Comparison of ENCODE assay signal across 12 mouse cellular contexts in the genomic region with DNA sequence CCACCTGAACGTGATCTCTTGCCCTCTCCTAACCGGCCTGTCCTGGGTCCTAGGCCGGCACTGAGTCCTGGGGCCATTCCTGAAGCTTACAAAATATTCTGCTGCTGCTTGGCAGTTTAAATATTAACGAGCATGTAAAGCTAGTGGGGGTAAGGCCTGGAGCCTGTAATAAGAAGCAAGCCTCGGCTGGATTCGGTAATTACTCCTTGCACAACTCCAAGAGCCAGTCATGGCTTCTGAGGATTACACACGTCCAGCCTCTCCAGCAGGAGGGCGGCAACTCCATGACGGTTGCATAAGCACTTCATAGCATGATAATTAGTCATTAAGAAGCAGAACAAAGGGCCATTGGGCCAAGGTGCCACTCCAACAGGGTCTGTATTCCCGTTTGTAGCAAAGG. TPM values are rescaled to one million over a fixed set of nuclear protein-coding genes. Genes with fewer than 3 reads are reported as not detected.
DNase-seq lines count a peak whose midpoint lies in the region; ATAC-seq and TF ChIP-seq lines count a peak whose summit lies in the region.
"Had no signal": no experiment of that assay in that cellular context is flagged by ENCODE, and none has a peak within 500 bp of the region (broad histone marks: within the 10 kb centered on the region; RNA-seq: fewer than 3 reads in every experiment).

No protein-coding gene starts in this region.

- WGBS in lung, embryonic 16.5 days, result 59% methylated on average over 10 of the region's 10 CpGs

- no peaks in the 10 kb centered on the region for H3K9me3 ChIP-seq in lung, embryonic 16.5 days (ENCODE audit: control insufficient read depth, low read length)

- no peaks in the 10 kb centered on the region for H3K27me3 ChIP-seq in Patski
- no peaks in the 10 kb centered on the region for H3K27me3 ChIP-seq in lung, embryonic 16.5 days (ENCODE audit: control insufficient read depth, insufficient read depth, low read depth, low read length)

- H3K4me2 ChIP-seq in lung, embryonic 16.5 days (ENCODE audit: low read depth, low read length), result no peak overlapping the region

- H3K36me3 ChIP-seq in lung, embryonic 16.5 days (ENCODE audit: control insufficient read depth, insufficient read depth, low read length), result no peaks in the 10 kb centered on the region

- CTCF ChIA-PET in Patski (lab: Charles Lee), result interaction anchor here (0.9 to 1.4 kb wide), 4 partner anchors 9 to 138 kb away, joined by 3 to 5 read pairs (median 4); a partner anchor contains a TSS

- intact Hi-C loops in gastrocnemius, postnatal 36 days (cut with DNase I), result no loop called here

- no peaks in the 10 kb centered on the region for H3K4me1 ChIP-seq in lung, embryonic 16.5 days (replicated peaks; ENCODE audit: control insufficient read depth, insufficient read depth, low read length)

- no peak for TF ChIP-seq CTCF in Patski (IDR thresholded peaks at IDR 0.05)

- no peak overlapping the region for H3K27ac ChIP-seq in lung, embryonic 16.5 days (ENCODE audit: low read length)

- peak; percentile 99 for ATAC-seq in Patski
- peak; percentile 61 for ATAC-seq in lung, embryonic 16.5 days (ENCODE audit: low read depth)

- in situ Hi-C loops in Patski (cut with MboI; ENCODE audit: low pct_unique_long_range_greater_than_20kb), result no loop called here

- POLR2A ChIA-PET in Patski (lab: Charles Lee), result interaction anchor here (0.5 to 0.6 kb wide), 2 partner anchors 56 to 302 kb away, joined by 3 to 4 read pairs; no protein-coding TSS in a partner anchor

- DNase-seq in 3134 (ENCODE audit: extremely low read depth, insufficient read length, low spot score) (peak; percentile 52), Patski (ENCODE audit: low read depth, low spot score) (peak; percentile 93)
- DNase-seq in kidney, adult 9 months, result peak; percentile 74
- DNase-seq in testis, postnatal 14 days (ENCODE audit: low spot score), result no peak
- no peak for DNase-seq in gastrocnemius, postnatal 36 days
- no peak for DNase-seq in right cerebral cortex, adult 2 months (ENCODE audit: low spot score in 2 of 2)
- DNase-seq: heart, postnatal 36 days; layer of hippocampus, postnatal 36 days; right cerebral cortex, adult 18-20 months; thymus, postnatal 36 days had no signal

- no peak overlapping the region for H3K9ac ChIP-seq in lung, embryonic 16.5 days (ENCODE audit: low read length)

- no peak overlapping the region for H3K4me3 ChIP-seq in lung, embryonic 16.5 days (ENCODE audit: low read length)

RNA-seq across cellular contexts. Expression of a gene that starts 19.3 kb away (rescaled TPM):
- polyA plus RNA-seq in Patski (2021), result not detected
- polyA plus RNA-seq in lung, embryonic 16.5 days (2015; fragmentation: Nextera tagmentation; extraction: Ambion mirVana), result not detected in 2 replicates
- not detected for total RNA-seq in gastrocnemius, postnatal 36 days (2021)
- total RNA-seq: MEL had no signal

RNA-seq across cellular contexts. Expression of a gene that starts 22.5 kb away (rescaled TPM):
- polyA plus RNA-seq in Patski (2021), result 2.3 TPM
- polyA plus RNA-seq in lung, embryonic 16.5 days (2015; fragmentation: Nextera tagmentation; extraction: Ambion mirVana), result 0.79 and 0.88 TPM in 2 replicates
- not detected for total RNA-seq in gastrocnemius, postnatal 36 days (2021)
- total RNA-seq: MEL had no signal

RNA-seq across cellular contexts. Expression of a gene that starts 47.2 kb away (rescaled TPM):
- polyA plus RNA-seq in Patski (2021), result 3.8 TPM
- 19.4 and 22.9 TPM in 2 replicates for polyA plus RNA-seq in lung, embryonic 16.5 days (2015; fragmentation: Nextera tagmentation; extraction: Ambion mirVana)
- total RNA-seq in gastrocnemius, postnatal 36 days (2021), result not detected
- total RNA-seq: MEL had no signal

Comparison
In these comparisons a context has a peak if more than half of its experiments do, and no peak if none do; other contexts are left out.
1. DNase-seq: peak in 3134 (single experiment), Patski (single experiment) and kidney, adult 9 months (single experiment); none in testis, postnatal 14 days (single experiment), gastrocnemius, postnatal 36 days (0 of 2) and right cerebral cortex, adult 2 months (0 of 2).